Mouse (Mus musculus): ENCODE results near the gene Plk5. TPM values are rescaled to one million over a fixed set of nuclear protein-coding genes. Genes with fewer than 3 reads are reported as not detected.

Gene Plk5
- polyA plus RNA-seq, 1 experiment = 6.0 TPM

- no peak overlapping the region for H3K4me3 ChIP-seq (replicated peaks; ENCODE audit: extremely low read depth, low read depth, low read length)
- H3K4me1 ChIP-seq (ENCODE audit: control insufficient read depth, insufficient read depth, low read length) = peaks cover 9% of the 10 kb centered on the region
- 85% methylated on average over 4 of the region's 4 CpGs for WGBS
- TF ChIP-seq CTCF (IDR thresholded peaks at IDR 0.05; ENCODE audit: insufficient read depth, low read length) = no peak
- no peak for TF ChIP-seq POLR2A (IDR thresholded peaks at IDR 0.05; ENCODE audit: borderline replicate concordance, extremely low read depth, low read depth, low read length)
- no peak for DNase-seq
Observed at GRCm38 (mm10) chr10:80384115-80384639, 27.9 kb downstream of the Plk5 start.

GRCm38 (mm10) chr10:80384709-80385108 is 28.4 kb downstream of the Plk5 start:
- Histone ChIP-seq H3K4me1 (ENCODE audit: control insufficient read depth, insufficient read depth, low read length) (peaks cover 9% of the 10 kb centered on the region), H3K4me3 (replicated peaks; ENCODE audit: extremely low read depth, low read depth, low read length) (no peak overlapping the region)
- no peak for TF ChIP-seq POLR2A (IDR thresholded peaks at IDR 0.05; ENCODE audit: borderline replicate concordance, extremely low read depth, low read depth, low read length)
- no peak for TF ChIP-seq CTCF (IDR thresholded peaks at IDR 0.05; ENCODE audit: insufficient read depth, low read length)
- WGBS = 71% methylated on average over 7 of the region's 7 CpGs
- no peak for DNase-seq

GRCm38 (mm10) chr10:80385310-80385709 is 29.1 kb downstream of the Plk5 start:
- DNase-seq = no peak
- H3K4me3 ChIP-seq (replicated peaks; ENCODE audit: extremely low read depth, low read depth, low read length) = peak overlapping the region; percentile 20
- TF ChIP-seq CTCF (IDR thresholded peaks at IDR 0.05; ENCODE audit: insufficient read depth, low read length) = no peak
- TF ChIP-seq POLR2A (IDR thresholded peaks at IDR 0.05; ENCODE audit: borderline replicate concordance, extremely low read depth, low read depth, low read length) = no peak
- peaks cover 9% of the 10 kb centered on the region for H3K4me1 ChIP-seq (ENCODE audit: control insufficient read depth, insufficient read depth, low read length)
- WGBS = 26% methylated on average over 7 of the region's 7 CpGs

GRCm38 (mm10) chr10:80385811-80386734 is 29.8 kb downstream of the Plk5 start:
- peaks cover 9% of the 10 kb centered on the region for H3K4me1 ChIP-seq (ENCODE audit: control insufficient read depth, insufficient read depth, low read length)
- peak overlapping the region; percentile 64 for H3K4me3 ChIP-seq (replicated peaks; ENCODE audit: extremely low read depth, low read depth, low read length)
- TF ChIP-seq CTCF (IDR thresholded peaks at IDR 0.05; ENCODE audit: insufficient read depth, low read length) = no peak
- no peak for TF ChIP-seq POLR2A (IDR thresholded peaks at IDR 0.05; ENCODE audit: borderline replicate concordance, extremely low read depth, low read depth, low read length)
- no peak for DNase-seq
- WGBS = 7% methylated on average over 34 of the region's 34 CpGs

GRCm38 (mm10) chr10:80386735-80387471 is 30.6 kb downstream of the Plk5 start:
- WGBS = under 1% methylated on average over 85 of the region's 94 CpGs
- Histone ChIP-seq H3K4me3 (replicated peaks; ENCODE audit: extremely low read depth, low read depth, low read length) (peak overlapping the region; percentile 64), H3K4me1 (ENCODE audit: control insufficient read depth, insufficient read depth, low read length) (peaks cover 9% of the 10 kb centered on the region)
- no peak for TF ChIP-seq CTCF (IDR thresholded peaks at IDR 0.05; ENCODE audit: insufficient read depth, low read length)
- no peak for TF ChIP-seq POLR2A (IDR thresholded peaks at IDR 0.05; ENCODE audit: borderline replicate concordance, extremely low read depth, low read depth, low read length)
- DNase-seq = no peak

- Histone ChIP-seq H3K4me3 (replicated peaks; ENCODE audit: extremely low read depth, low read depth, low read length) (peak within 1 kb of the TSS; percentile 77), H3K4me1 (ENCODE audit: control insufficient read depth, insufficient read depth, low read length) (peaks cover 9% of the 10 kb centered on the region)
- peak; percentile 57; the same call in 1 of the 2 replicates for TF ChIP-seq POLR2A (IDR thresholded peaks at IDR 0.05; ENCODE audit: borderline replicate concordance, extremely low read depth, low read depth, low read length)
- no peak for TF ChIP-seq CTCF (IDR thresholded peaks at IDR 0.05; ENCODE audit: insufficient read depth, low read length)
- 17% methylated on average over 51 of the region's 61 CpGs for WGBS
- peak; percentile 79 for DNase-seq
Observed at GRCm38 (mm10) chr10:80387522-80387959, 31.3 kb downstream of the Plk5 start, which contains the start of gene Mex3d. Mex3d (minus strand) TSS chr10:80387659.

GRCm38 (mm10) chr10:80388731-80389130 is 32.5 kb downstream of the Plk5 start:
- peaks cover 9% of the 10 kb centered on the region for H3K4me1 ChIP-seq (ENCODE audit: control insufficient read depth, insufficient read depth, low read length)
- no peak for DNase-seq
- 43% methylated on average over 2 of the region's 2 CpGs for WGBS
- no peak overlapping the region for H3K4me3 ChIP-seq (replicated peaks; ENCODE audit: extremely low read depth, low read depth, low read length)
- TF ChIP-seq CTCF (IDR thresholded peaks at IDR 0.05; ENCODE audit: insufficient read depth, low read length) (no peak), POLR2A (IDR thresholded peaks at IDR 0.05; ENCODE audit: borderline replicate concordance, extremely low read depth, low read depth, low read length) (no peak)

GRCm38 (mm10) chr10:80389185-80389708 is 33.0 kb downstream of the Plk5 start:
- Histone ChIP-seq H3K4me3 (replicated peaks; ENCODE audit: extremely low read depth, low read depth, low read length) (no peak overlapping the region), H3K4me1 (ENCODE audit: control insufficient read depth, insufficient read depth, low read length) (peaks cover 9% of the 10 kb centered on the region)
- no peak for DNase-seq
- WGBS = 51% methylated on average over 4 of the region's 4 CpGs
- TF ChIP-seq POLR2A (IDR thresholded peaks at IDR 0.05; ENCODE audit: borderline replicate concordance, extremely low read depth, low read depth, low read length) (no peak), CTCF (IDR thresholded peaks at IDR 0.05; ENCODE audit: insufficient read depth, low read length) (no peak)

GRCm38 (mm10) chr10:80390697-80391096 is 34.4 kb downstream of the Plk5 start:
- Histone ChIP-seq H3K4me3 (replicated peaks; ENCODE audit: extremely low read depth, low read depth, low read length) (no peak overlapping the region), H3K4me1 (ENCODE audit: control insufficient read depth, insufficient read depth, low read length) (peaks cover 3% of the 10 kb centered on the region)
- TF ChIP-seq POLR2A (IDR thresholded peaks at IDR 0.05; ENCODE audit: borderline replicate concordance, extremely low read depth, low read depth, low read length) (no peak), CTCF (IDR thresholded peaks at IDR 0.05; ENCODE audit: insufficient read depth, low read length) (no peak)
- DNase-seq = no peak
- WGBS = 71% methylated on average over 9 of the region's 9 CpGs

Data from lung, adult 2 months (tissue).